Mouse (Mus musculus) forebrain, embryonic 14.5 days (tissue): ENCODE measurements around the gene Ctf2. TPM values are rescaled to one million over a fixed set of nuclear protein-coding genes. Genes with fewer than 3 reads are reported as not detected.

ENCODE experiments used
- ATAC-seq: fragments of 200-750 bp; cut with Nextera tagmentation; 2 replicates; pipeline ENCODE4 v1.8.0; 2017; ENCODE audit warnings: mild to moderate bottlenecking, moderate library complexity
- DNase-seq: peaks from one replicate; pipeline ENCODE4 v3.0.0-alpha.2; 2015; ENCODE audit warnings: low spot score
- H3K27ac ChIP-seq: fragments of 300-500 bp; sonication (generic); 2 replicates; pipeline ENCODE4 v1.5.1; 2014; ENCODE audit warnings: low read depth, mild to moderate bottlenecking, control low read depth, low read length, moderate library complexity
- H3K27me3 ChIP-seq: fragments of 300-500 bp; sonication (generic); replicated peaks from 2 replicates; pipeline ENCODE4 v1.6.1; 2014; ENCODE audit warnings: low read length, control low read depth, mixed read lengths; ENCODE audit not compliant: control insufficient read depth, insufficient read depth
- H3K36me3 ChIP-seq: fragments of 300-500 bp; sonication (generic); 2 replicates; pipeline ENCODE4 v1.6.1; 2014; ENCODE audit warnings: low read length, control low read depth; ENCODE audit not compliant: control insufficient read depth, insufficient read depth
- H3K4me1 ChIP-seq: fragments of 300-500 bp; sonication (generic); 2 replicates; pipeline ENCODE4 v1.6.1; 2014; ENCODE audit warnings: antibody characterized with exemption, low read length, control low read depth; ENCODE audit not compliant: control insufficient read depth, insufficient read depth
- H3K4me2 ChIP-seq: fragments of 300-500 bp; sonication (generic); 2 replicates; pipeline ENCODE4 v1.6.1; 2014; ENCODE audit warnings: mild to moderate bottlenecking, control low read depth, low read length
- H3K4me3 ChIP-seq: fragments of 300-500 bp; sonication (generic); 2 replicates; pipeline ENCODE4 v1.5.1; 2014; ENCODE audit warnings: low read depth, low read length, control low read depth
- H3K9ac ChIP-seq: fragments of 300-500 bp; sonication (generic); 2 replicates; pipeline ENCODE4 v1.6.1; 2014; ENCODE audit warnings: mild to moderate bottlenecking, low read length, control low read depth, moderate library complexity
- H3K9me3 ChIP-seq: fragments of 300-500 bp; sonication (generic); replicated peaks from 2 replicates; pipeline ENCODE4 v1.6.1; 2016; ENCODE audit warnings: low read length, control low read depth, mixed read lengths; ENCODE audit not compliant: control insufficient read depth
- WGBS: fragments of 180-500 bp; shearing (Covaris S2); extraction: QIAGEN DNeasy Blood & Tissue Kit; methylation state at CpG from one replicate; pipeline ENCODE4 v1.1.7; 2014; 5-methylcytosine and 5-hydroxymethylcytosine counted together
- polyA plus RNA-seq: library from polyadenylated mRNA; unstranded; fragments of >200 nt; fragmentation: Nextera tagmentation; extraction: Ambion mirVana; gene quantifications from 2 replicates; pipeline ENCODE4 v1.2.1, GENCODE M21; 2014

The Ctf2 gene
- polyA plus RNA-seq, 1 experiment from 2014 or later = 0.09 TPM

GRCm38 (mm10) chr7:127766851-127767609 lies 35.1 kb upstream of the Ctf2 start:
- DNase-seq (no peak), ATAC-seq (no peak)
- Histone ChIP-seq H3K9ac (no peak overlapping the region), H3K27ac (no peak overlapping the region), H3K9me3 (no peaks in the 10 kb centered on the region), H3K4me1 (peaks cover 21% of the 10 kb centered on the region; the same call in 1 of the 2 replicates), H3K4me2 (no peak overlapping the region), H3K4me3 (no peak overlapping the region), H3K27me3 (no peaks in the 10 kb centered on the region), H3K36me3 (peaks cover 59% of the 10 kb centered on the region)
- WGBS = 82% methylated on average over 17 of the region's 17 CpGs

GRCm38 (mm10) chr7:127765756-127766155 lies 33.8 kb upstream of the Ctf2 start:
- H3K4me1 ChIP-seq = peaks cover 18% of the 10 kb centered on the region; the same call in 1 of the 2 replicates
- ATAC-seq (no peak), DNase-seq (no peak)
- no peaks in the 10 kb centered on the region for H3K9me3 ChIP-seq
- 92% methylated on average over 2 of the region's 2 CpGs for WGBS
- no peak overlapping the region for H3K4me3 ChIP-seq
- H3K36me3 ChIP-seq = peaks cover 65% of the 10 kb centered on the region
- no peaks in the 10 kb centered on the region for H3K27me3 ChIP-seq
- H3K27ac ChIP-seq = no peak overlapping the region
- H3K9ac ChIP-seq = no peak overlapping the region
- no peak overlapping the region for H3K4me2 ChIP-seq

- H3K27ac ChIP-seq = no peak overlapping the region
- DNase-seq (no peak), ATAC-seq (no peak)
- no peaks in the 10 kb centered on the region for H3K9me3 ChIP-seq
- no peaks in the 10 kb centered on the region for H3K27me3 ChIP-seq
- H3K4me2 ChIP-seq = no peak overlapping the region
- H3K4me1 ChIP-seq = 0 out of 2 replicates have a peak, but pooled peaks cover 1% of the 10 kb centered on the region
- peaks cover 83% of the 10 kb centered on the region for H3K36me3 ChIP-seq
- WGBS = 94% methylated on average over 4 of the region's 4 CpGs
- no peak overlapping the region for H3K9ac ChIP-seq
- H3K4me3 ChIP-seq = no peak overlapping the region
Observed at GRCm38 (mm10) chr7:127763642-127764041, 31.7 kb upstream of the Ctf2 start.

- H3K27ac ChIP-seq = no peak overlapping the region
- DNase-seq (peak; percentile 70), ATAC-seq (no peak)
- no peak overlapping the region for H3K4me3 ChIP-seq
- no peak overlapping the region for H3K9ac ChIP-seq
- WGBS = 42% methylated on average over 7 of the region's 7 CpGs
- H3K4me2 ChIP-seq = no peak overlapping the region
- H3K27me3 ChIP-seq = no peaks in the 10 kb centered on the region
- no peaks in the 10 kb centered on the region for H3K4me1 ChIP-seq
- peaks cover 84% of the 10 kb centered on the region for H3K36me3 ChIP-seq
- no peaks in the 10 kb centered on the region for H3K9me3 ChIP-seq
Observed at GRCm38 (mm10) chr7:127761026-127761425, 29.1 kb upstream of the Ctf2 start.

GRCm38 (mm10) chr7:127760478-127760877 lies 28.5 kb upstream of the Ctf2 start:
- Histone ChIP-seq H3K4me2 (no peak overlapping the region), H3K9me3 (no peaks in the 10 kb centered on the region), H3K9ac (no peak overlapping the region), H3K27ac (no peak overlapping the region), H3K36me3 (peaks cover 84% of the 10 kb centered on the region), H3K27me3 (no peaks in the 10 kb centered on the region), H3K4me3 (no peak overlapping the region), H3K4me1 (no peaks in the 10 kb centered on the region)
- ATAC-seq = no peak
- DNase-seq = no peak
- WGBS = 89% methylated on average over 3 of the region's 3 CpGs

- H3K27me3 ChIP-seq = no peaks in the 10 kb centered on the region
- DNase-seq = no peak
- ATAC-seq = no peak
- no peak overlapping the region for H3K27ac ChIP-seq
- WGBS = 83% methylated on average over 6 of the region's 6 CpGs
- H3K9ac ChIP-seq = no peak overlapping the region
- no peaks in the 10 kb centered on the region for H3K9me3 ChIP-seq
- no peaks in the 10 kb centered on the region for H3K4me1 ChIP-seq
- H3K4me3 ChIP-seq = no peak overlapping the region
- no peak overlapping the region for H3K4me2 ChIP-seq
- peaks cover 84% of the 10 kb centered on the region for H3K36me3 ChIP-seq
Observed at GRCm38 (mm10) chr7:127759716-127760115, 27.8 kb upstream of the Ctf2 start.

- no peaks in the 10 kb centered on the region for H3K27me3 ChIP-seq
- no peak for ATAC-seq
- no peak overlapping the region for H3K4me2 ChIP-seq
- 91% methylated on average over 7 of the region's 7 CpGs for WGBS
- no peak overlapping the region for H3K27ac ChIP-seq
- peaks cover 100% of the 10 kb centered on the region for H3K36me3 ChIP-seq
- H3K4me3 ChIP-seq = no peak overlapping the region
- no peaks in the 10 kb centered on the region for H3K4me1 ChIP-seq
- DNase-seq = no peak
- H3K9ac ChIP-seq = no peak overlapping the region
- no peaks in the 10 kb centered on the region for H3K9me3 ChIP-seq
Observed at GRCm38 (mm10) chr7:127753741-127754140, 21.8 kb upstream of the Ctf2 start.

GRCm38 (mm10) chr7:127753158-127753557 lies 21.2 kb upstream of the Ctf2 start:
- Histone ChIP-seq H3K36me3 (peaks cover 100% of the 10 kb centered on the region), H3K9ac (no peak overlapping the region), H3K9me3 (no peaks in the 10 kb centered on the region), H3K4me2 (no peak overlapping the region), H3K27me3 (no peaks in the 10 kb centered on the region), H3K4me3 (no peak overlapping the region), H3K4me1 (no peaks in the 10 kb centered on the region), H3K27ac (no peak overlapping the region)
- 79% methylated on average over 5 of the region's 5 CpGs for WGBS
- no peak for DNase-seq
- ATAC-seq = no peak

- H3K4me2 ChIP-seq = no peak overlapping the region
- H3K4me3 ChIP-seq = no peak overlapping the region
- H3K4me1 ChIP-seq = peaks cover 6% of the 10 kb centered on the region; the same call in 1 of the 2 replicates
- no peak for ATAC-seq
- no peak overlapping the region for H3K9ac ChIP-seq
- 91% methylated on average over 27 of the region's 27 CpGs for WGBS
- DNase-seq = no peak
- no peaks in the 10 kb centered on the region for H3K9me3 ChIP-seq
- no peaks in the 10 kb centered on the region for H3K27me3 ChIP-seq
- no peak overlapping the region for H3K27ac ChIP-seq
- H3K36me3 ChIP-seq = peaks cover 92% of the 10 kb centered on the region
Observed at GRCm38 (mm10) chr7:127752069-127752468, 20.1 kb upstream of the Ctf2 start.
